Mouse (Mus musculus): ENCODE data around the gene Hkdc1.

Gene Hkdc1

GRCm38 (mm10) chr10:62358827-62359226 is 63.5 kb downstream of the Hkdc1 start:
- no peak for DNase-seq

GRCm38 (mm10) chr10:62356105-62356730 is 66.1 kb downstream of the Hkdc1 start:
- no peak for DNase-seq

- DNase-seq: no peak
Observed at GRCm38 (mm10) chr10:62345147-62345546, 77.1 kb downstream of the Hkdc1 start.

GRCm38 (mm10) chr10:62344004-62344752 is 78.1 kb downstream of the Hkdc1 start:
- no peak for DNase-seq

- no peak for DNase-seq
Observed at GRCm38 (mm10) chr10:62342512-62342911, 79.8 kb downstream of the Hkdc1 start.

- no peak for DNase-seq
Observed at GRCm38 (mm10) chr10:62341956-62342355, 80.3 kb downstream of the Hkdc1 start.

GRCm38 (mm10) chr10:62340991-62341390 is 81.3 kb downstream of the Hkdc1 start:
- DNase-seq: no peak

- DNase-seq: peak; percentile 98
Observed at GRCm38 (mm10) chr10:62340095-62340731, 82.1 kb downstream of the Hkdc1 start.

GRCm38 (mm10) chr10:62339211-62340094 is 82.8 kb downstream of the Hkdc1 start:
- peak; percentile 71 for DNase-seq

- DNase-seq: peak; percentile 48
Observed at GRCm38 (mm10) chr10:62338626-62339025, 83.7 kb downstream of the Hkdc1 start.

- no peak for DNase-seq
Observed at GRCm38 (mm10) chr10:62338176-62338575, 84.1 kb downstream of the Hkdc1 start.

- no peak for DNase-seq
Observed at GRCm38 (mm10) chr10:62336601-62337578, 85.4 kb downstream of the Hkdc1 start.

GRCm38 (mm10) chr10:62335423-62335776 is 86.9 kb downstream of the Hkdc1 start:
- no peak for DNase-seq

GRCm38 (mm10) chr10:62334686-62335422 is 87.4 kb downstream of the Hkdc1 start:
- no peak for DNase-seq

- no peak for DNase-seq
Observed at GRCm38 (mm10) chr10:62333269-62333668, 89.0 kb downstream of the Hkdc1 start.
